Mouse (Mus musculus) urinary bladder, postnatal 25 days (tissue): ENCODE measurements at regions not wholly inside any gene's neighbourhood (a gene's known extent, or its start where the extent isn't known, plus 50 kb on each side); places are given as distances from the start of the nearest gene placed in this dataset.

Experiments used
- DNase-seq: peaks from one replicate; pipeline ENCODE4 v3.0.0; 2022; ENCODE audit warnings: low spot score

DNA sequence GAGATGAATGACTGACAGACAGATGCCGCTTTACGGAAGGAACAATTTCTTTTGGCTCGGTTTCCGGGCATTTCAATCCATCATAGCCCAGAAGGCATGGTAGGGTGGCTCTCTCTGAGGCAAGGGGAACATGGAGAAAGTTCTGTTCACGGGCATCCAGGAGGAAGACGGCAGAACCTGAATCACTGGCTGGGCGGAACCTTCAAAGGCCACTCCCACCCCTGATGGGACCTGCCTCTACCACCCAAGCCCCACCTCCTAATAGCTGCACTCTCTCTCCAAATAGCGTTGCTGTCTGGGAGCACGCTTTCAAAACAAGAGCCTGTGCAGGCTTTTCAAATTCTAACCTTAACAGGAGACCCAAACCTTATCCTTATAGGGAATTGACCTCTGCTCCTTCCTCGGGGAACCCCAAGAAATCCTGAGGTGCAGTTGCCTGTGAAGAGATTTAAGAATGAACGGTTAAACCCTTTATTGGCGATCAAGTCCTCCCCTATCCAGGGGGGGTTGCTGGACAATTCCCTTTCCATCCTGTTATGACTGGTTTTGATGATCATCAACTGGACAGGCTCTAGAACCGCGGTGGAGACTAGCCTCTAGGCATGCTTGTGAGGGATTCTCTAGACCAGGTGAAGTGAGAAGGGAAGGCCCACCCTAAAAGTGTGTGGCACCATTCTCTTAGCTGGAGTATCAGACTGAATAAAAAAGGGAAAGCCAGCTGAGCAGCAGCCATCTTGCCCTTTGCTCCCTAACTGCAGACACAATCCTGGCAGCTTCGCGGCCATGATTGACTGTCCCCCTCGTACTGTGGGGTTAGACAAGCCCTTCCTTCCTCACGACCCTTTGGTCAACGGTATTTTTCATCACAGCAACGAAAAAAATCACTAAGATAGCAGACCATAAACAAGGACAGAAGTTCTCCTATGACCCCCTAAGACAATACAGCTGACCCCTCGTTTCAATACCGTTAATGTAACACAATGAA is 184.5 kb upstream of the Dyrk2 start:
- no peak for DNase-seq

DNA sequence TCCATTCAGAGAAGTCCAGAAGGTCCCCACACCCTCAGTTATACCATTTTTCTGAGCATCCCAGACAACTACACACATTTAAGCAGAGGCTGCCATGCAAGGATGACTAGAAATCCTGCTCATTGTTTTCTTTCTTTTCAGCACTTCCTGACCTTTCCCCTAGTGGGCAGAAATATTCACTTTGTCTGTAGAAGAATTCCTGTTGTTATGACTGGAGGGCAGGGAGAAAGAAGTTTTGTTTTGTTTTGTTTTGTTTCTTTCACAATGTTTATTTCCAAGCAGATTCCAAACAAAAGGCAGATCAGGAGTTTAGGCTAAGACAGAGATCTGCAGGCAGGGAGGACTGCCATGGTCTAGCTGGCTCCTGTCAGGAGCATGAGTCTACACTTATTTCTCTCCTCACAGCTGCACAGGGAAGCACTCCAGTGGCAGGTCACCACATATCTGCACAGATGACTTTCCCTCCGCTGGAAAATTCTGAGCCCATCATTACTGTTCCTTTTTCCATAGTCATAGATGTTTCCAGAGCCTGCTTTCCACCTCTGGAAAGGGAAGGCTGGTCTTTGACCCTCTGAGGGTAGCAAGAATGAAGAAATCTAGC is 182.5 kb upstream of the Dyrk2 start:
- DNase-seq, result no peak

DNA sequence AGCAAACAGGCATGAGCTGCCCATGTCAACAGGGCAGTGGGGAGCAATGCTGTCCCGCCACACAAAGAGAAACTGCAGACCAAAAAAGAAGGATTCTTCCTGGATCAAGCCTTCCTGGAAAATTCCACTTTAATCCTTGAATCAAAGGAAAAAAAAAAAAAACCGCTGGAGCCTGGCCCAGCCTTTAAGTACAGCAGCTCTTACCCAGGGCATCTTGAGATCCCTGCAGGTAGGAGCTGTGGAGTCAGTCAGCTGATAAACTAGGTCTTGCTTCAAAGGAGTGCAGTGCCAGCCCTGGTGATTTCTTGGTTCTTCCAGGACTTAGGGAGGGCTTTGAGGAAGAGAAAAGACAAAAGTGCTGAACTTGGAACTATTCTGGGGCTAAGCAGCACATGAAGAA is 181.6 kb upstream of the Dyrk2 start:
- DNase-seq, result no peak

DNA sequence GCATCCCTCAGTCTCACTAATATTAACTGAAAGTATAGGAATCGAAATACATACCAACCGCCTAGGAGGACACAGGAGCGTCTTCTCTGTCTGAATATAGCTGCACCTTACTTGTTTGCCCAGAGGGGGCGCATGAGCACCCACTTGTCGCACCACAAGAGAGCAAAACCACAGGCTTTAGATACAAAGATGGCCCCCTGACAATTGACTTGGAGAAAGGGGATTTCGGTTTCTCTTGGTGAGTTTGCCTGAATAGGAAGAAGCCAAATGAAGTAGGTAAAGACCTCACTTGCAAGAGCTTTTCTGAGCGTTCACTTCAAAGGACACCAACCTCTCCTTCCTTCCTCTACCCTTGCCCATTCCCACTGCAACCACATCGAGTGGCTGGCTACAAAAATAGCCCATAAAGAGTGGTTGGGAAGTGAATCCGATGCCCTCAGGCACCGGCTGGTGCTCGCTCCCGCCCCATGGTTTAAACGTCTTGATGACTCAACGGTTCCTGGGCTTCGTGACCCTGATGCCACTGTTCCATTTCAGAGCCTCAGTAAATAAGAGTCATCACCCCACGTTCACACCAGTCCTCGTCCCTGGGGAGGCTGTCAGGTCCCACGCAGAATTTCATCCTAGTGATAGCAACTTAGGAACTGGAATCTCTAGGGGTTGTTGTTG is 180.1 kb upstream of the Dyrk2 start:
- DNase-seq, result no peak

DNA sequence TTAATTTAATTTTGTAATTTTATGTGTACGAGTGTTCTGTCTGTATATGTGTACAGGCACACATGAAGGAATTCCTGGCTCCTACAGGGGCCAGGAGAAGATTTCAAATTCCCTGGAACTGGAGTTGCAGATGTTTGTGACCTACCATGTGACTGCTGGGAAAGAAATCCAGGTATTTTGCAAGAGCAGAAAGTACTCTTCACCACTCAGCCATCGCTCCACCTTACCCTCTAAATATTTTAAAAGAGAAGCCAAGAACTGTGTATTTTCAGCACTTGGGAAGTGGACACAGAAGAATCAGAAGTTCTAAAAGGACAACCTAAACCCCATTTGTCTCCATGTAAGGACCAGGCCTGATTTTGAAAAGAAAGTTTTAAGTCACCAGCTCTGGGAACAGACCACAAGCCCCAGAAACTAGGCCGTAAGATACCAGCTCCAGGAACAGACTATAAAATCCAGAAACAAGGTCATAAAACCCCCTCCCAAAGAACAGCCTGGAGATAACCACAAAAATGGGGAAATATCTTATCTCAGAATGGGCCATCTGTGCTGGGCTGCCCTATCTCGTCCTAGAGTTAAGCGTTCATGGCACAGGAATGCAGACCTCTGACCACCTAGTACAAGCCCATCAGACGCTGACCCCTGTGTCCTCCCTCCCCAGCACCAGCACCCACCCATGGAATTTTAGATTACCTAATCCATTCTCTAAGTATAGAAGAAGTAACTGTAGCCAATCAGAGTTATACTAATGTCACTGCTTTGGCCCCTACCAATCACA is 178.8 kb upstream of the Dyrk2 start:
- DNase-seq, result no peak

DNA sequence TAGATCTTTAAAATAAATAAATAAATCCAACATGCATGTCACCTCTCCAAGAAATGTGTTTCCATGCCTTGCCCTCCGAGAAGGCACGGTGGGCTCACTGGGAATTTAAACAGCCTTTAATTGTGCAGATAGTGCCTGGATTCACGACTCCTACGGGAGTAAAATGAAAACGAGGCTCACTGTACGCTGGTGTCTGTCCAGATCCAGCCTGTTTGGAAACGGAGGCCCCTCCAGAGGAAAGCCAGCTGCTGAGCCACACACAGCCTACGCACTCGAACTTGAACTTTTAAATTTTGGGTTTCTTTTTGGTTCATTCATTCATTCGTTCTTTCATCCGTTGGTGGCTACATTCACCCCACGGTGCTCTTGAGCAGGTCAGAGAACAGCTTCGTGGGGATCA is 175.1 kb upstream of the Dyrk2 start:
- no peak for DNase-seq

DNA sequence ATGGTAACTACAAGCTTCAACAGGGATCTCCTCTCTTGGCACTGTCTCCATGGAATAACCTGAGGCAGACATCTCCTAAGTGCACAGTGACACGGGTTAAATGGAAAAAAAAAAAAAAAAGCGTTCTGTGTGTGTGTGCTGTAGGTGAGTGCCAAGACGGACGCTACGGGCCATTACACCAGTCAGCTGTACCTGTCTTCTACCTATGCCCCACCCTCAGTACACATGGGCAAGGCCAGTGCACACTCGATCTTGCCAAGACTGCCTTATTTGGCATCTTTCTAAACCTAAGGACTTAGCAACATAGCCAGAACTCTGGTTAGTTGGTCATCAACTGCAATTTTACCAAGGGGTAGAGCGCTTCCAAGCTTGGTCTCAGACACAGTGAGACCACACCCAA is 173.1 kb upstream of the Dyrk2 start:
- DNase-seq, result no peak

DNA sequence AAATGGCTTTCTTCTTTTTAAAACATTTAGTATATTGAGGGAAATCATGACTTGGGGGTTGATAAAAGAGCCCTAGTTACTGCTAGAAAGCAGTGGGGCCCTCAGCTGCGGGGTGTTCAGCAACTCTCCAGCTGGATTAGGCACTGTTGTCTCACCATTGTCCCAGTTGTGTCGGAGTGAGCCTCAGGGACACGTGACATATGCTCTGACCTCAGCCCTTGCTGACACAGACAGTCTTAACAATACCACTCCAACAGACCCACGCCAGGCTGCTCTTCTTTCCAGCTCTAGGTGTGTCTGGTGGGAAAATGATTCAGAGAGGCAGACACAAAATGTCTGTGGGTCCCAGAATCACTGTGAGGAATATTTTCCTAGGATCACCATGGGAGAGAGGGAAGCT is 170.2 kb upstream of the Dyrk2 start:
- no peak for DNase-seq

DNA sequence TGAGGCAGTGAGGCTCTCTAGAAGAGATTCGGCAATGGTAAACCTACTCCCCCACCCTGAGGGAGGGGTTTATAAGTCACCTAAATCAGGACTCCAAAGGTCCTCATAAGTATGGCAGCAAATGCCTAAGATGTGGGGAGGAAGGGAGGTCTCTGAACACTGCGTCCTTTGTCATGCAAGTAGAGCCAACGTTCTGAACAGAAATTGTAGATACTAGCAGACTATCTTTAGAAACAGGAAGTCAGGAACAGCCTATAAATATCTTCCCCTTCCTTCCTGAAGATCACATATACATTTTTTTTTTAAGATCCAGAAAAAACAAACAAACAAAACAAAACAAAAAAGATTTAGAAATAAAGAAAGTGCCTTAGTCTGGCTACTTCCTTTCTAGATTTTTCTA is 169.7 kb upstream of the Dyrk2 start:
- DNase-seq, result no peak

DNA sequence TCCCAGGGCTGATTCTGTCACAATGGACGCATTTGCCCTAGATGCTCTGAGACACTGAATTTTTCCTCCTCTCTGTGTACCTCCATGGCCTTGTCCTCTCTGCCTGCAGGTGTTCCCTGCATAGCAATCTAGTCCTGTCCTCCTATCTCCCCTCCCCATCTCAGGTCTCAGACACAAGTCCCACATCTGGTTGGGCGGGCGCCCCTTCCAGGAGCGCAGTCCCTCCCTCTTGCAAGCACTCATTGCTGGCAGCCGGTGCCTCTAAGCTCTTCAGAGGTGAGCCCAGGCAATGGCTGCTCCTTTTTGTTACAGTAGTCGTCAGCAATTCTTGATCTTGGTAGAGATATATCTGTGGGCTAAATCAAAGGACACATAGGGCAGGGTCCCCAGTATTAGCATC is 169.0 kb upstream of the Dyrk2 start:
- no peak for DNase-seq

DNA sequence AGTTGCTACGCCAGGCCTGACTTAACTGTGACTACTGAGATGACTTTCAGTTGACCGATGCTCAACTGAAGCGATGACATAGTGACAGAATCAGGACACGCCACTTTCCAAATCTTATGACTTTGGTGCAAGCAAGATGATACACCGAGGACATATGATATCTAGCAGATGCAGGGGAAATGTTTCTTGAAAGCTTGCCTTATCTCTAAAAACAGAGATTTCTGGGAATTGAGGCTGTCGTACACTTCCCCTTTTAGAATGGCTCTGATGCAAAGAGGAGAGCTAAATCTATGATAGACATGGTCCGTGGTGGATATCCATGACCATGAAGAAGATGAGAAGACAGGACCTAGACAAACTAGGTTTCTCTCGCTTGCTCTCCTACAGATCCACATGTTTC is 167.8 kb upstream of the Dyrk2 start:
- no peak for DNase-seq

DNA sequence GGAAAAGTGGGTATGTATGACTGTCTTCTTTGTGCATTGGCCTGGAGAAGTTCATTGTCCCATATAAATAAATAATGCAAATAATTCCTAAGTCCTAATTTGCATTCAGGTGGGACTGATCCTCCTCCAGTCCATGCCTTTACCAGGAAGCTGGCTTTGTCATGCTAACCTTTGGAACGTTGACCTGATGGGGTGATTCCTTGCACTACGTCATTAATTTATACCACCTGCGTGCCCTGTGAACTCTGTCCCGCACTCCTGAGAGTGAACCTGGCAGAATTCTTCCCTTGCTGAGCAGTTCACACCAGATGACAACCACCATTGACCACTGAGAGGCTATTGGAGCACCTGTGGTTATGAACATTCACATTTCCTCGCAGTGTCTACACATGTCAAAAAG is 165.9 kb upstream of the Dyrk2 start:
- DNase-seq, result no peak

DNA sequence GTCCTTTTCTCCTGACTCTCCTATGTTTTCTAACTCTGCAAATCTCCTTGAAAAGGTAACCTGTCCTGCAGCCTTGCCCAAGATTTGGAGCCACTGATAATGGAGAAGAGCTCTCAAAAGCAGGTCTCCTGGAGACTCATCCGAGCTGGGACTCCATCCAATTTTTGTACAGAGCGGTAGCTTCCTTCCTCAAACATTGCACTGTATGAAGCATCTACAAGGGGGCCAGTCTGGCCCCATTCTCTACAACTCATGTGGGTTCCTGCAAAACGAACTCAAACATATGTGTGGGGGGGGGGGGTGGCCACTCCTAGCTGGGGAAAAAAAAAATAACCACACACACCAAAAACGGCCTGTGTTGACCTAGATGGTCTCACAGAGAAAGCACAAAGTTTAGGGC is 164.4 kb upstream of the Dyrk2 start:
- no peak for DNase-seq

DNA sequence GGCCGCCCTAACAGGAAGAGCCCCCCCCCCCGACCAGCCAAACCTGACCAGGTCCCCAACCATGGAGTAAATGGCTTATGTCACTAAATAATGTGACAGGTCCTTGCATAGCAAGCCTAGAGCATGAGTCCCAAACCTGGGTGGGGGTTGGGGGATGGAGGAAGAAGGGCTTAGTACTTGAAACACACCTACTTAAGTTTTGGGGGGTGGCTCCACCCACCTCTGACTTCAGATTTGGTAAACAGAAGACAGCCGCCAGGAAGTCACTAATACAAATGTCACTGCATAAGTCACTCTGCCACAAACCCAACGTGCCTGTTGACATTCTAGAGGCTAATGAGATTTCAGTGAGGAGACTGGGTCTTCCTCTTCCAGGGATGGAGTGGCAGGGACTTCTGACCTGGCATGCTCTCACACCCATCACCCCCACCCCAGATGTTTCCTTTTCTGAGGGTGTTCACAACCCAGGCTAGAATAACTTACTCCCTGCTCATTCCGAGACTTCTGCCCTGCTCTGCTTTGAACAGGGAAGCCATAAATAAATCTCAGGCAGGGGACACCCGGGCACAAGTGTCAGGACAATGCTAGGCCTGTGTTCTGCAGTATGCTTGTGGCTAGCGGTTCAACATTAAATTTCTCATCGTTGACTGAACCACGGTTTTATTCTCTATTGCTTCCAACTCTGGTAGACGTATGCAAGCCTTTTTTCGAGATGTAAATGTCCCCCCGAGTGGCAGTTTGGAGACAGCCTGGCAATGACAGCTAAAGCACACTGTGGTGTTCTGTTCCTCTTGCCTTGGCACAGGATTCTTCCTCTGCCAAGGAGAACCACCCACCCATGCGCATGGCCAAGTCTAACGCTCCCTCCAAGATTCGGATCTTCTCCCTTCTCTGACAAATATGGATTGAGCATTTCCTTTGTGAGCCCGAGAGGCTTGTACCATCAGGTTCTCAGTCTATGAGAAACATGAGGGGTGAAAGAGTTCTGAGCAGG is 161.6 kb upstream of the Dyrk2 start:
- DNase-seq, result no peak

DNA sequence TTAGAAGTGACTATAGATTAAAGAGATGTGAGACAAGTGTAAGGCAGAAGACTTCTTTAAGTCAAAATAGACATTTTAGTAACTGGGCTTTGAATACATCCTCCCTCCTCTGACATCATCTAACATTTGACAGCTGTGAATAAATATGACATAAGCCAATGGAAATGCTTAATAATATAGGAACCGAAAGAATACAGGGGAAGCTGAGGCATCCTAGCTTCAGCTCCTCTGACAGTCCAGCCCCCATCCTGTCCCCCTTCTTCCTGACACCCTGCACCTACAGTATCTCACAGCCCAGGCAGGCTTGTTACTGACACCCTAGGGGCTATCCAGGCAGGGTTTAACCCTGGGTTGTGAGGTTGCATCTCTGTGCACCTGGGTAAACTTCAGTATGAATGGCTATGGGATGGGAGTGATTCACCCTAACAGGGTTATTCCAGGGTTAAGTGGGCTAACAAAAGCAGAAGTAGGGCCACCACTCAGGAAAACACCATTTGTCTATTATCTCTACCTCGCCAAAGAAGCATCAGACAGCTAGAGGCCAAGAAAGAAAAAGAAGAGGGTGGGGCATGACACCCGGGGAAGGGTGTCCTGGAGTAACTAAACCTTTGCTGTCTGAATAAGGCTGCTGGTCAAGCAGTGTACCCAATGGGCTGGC is 158.6 kb upstream of the Dyrk2 start:
- no peak for DNase-seq

DNA sequence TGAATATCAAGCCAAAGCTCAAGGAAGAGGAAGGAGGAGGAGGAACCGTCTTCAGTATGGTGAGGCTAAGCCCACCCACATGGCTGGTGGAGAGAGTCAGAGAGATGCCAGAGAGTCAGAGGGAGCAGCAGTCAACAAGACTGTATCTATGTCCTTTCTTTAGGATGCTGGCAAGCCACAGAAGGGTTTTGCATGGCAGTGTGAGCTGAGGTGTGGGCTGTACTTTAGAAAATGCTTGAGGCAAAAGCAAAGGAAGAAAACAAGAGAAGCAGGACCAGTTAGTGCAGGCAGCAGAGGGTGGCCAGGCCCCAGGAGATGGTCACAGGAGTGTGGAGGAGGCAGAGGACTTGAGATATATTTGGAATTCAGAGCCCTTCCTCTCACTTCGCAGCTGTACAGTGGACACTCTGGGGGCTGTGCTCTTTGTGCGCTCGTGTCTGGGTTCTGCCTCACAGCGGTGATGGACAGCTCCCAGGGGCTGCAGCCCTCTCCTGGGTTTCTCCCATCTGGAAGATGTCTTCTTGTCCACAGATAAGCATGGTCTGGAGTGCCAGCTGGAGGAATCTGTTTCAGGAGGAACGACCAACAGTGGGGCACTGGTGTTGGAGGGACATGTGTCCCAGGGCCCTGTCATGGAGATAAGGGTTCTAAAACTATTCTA is 157.4 kb upstream of the Dyrk2 start:
- no peak for DNase-seq

DNA sequence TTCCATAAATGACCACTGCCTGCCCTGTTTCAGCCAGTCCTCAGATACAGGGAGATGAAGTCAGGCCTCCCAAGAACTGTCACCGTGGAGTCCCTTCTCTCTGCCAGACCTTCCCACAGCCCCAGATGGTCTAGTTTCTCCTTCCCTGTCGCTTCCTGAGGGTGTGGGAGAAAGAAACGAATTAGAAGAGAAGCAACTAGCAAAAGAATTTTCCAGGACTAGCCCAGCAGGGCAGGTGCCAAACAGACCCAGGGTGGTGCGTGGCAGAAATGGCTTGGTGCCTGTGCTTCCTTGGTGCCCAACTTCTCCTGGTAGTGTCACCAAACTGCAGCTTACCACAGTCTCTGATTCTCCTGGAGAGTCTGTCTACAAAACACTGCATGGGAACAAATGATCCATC is 156.3 kb upstream of the Dyrk2 start:
- no peak for DNase-seq

DNA sequence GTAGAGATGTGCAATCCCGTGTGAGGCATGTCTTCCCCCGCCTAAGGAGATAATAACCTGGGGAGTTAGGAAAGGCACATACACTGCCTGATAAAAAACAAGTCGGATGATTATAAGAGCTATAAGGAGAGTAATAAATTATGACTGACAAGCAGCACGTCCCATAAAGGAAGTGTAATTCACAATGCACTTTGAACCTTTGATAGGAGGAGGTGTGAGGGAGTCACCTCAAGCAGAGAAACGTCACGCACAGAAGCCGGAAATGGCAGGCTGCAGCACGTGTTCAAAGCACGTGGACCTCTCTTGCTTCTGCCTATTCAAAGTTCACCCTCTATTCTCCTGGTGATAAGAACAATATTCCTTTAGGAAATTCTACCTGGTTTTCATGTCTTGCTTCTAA is 154.4 kb upstream of the Dyrk2 start:
- no peak for DNase-seq

DNA sequence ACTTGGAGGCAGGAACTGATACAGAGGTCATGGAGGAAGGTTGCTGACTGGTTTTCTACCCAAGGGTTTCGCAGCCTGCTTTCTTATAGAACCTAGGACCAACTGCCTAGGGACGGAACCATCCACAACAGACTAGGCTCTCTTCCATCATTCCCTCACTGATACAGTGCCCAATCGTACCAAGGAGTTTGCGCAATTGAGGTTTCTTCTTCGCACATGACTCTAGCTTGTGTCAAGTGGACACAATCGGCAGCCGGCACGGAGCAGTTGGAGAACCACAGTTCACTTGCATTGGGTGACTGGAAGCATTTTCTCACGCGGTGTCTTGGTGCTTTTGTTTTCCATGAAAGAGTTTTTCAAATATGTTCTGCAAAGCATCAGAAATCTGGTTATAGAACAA is 149.1 kb upstream of the Dyrk2 start:
- no peak for DNase-seq

DNA sequence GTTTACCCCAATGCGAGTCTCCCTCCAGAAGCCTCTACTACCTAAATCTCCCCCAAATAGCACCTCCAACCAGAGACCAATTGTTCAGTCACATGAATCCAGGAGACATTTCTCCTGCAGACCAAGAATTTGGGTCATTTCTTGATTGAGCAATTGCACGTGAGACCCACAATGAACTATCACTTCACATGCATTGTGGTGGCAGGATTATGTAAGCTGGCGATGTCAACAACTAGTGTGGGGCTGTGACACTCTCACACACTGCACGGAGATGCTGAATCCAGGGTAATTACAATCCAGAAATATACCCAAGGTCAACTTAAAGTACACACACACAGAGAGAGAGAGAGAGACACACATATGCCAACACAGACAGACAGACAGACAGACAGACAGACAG is 148.5 kb upstream of the Dyrk2 start:
- DNase-seq, result no peak
